Mouse (Mus musculus): Measurements from ENCODE around the gene Pitpna. TPM values are rescaled to one million over a fixed set of nuclear protein-coding genes. Genes with fewer than 3 reads are reported as not detected.

Pitpna gene
- polyA plus RNA-seq, 1 experiment: 102 TPM

DNA sequence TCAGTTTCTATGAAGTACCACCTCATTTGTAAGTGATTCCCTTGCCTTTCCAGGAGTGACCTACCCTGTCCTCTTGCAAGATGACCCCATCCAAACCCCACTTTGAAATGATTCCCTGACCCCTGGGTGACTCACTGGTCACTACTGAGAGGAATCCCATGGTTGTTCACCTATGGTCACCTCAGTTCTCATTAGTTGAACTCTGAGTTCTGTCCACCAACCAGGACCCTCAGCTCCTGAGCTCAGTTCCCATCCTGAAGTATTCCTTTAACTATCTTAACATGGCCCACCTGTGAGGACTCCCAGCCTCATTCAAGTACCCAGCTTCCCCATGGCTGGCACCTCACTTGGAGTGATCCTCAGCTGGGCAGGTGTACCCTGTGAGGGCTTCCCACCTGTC, 69.9 kb downstream of the Pitpna start:
- no peak for TF ChIP-seq CTCF (IDR thresholded peaks at IDR 0.05; ENCODE audit: control insufficient read depth, insufficient read depth, low read length)
- no peak for TF ChIP-seq POLR2A (IDR thresholded peaks at IDR 0.05; ENCODE audit: borderline replicate concordance, control insufficient read depth, low read depth, low read length)
- Histone ChIP-seq H3K4me1 (ENCODE audit: control insufficient read depth, insufficient read depth, low read length) (peaks cover 6% of the 10 kb centered on the region; the same call in 1 of the 2 replicates), H3K27ac (ENCODE audit: control insufficient read depth, insufficient read depth, low read depth, low read length, poor library complexity) (no peak overlapping the region), H3K4me3 (replicated peaks; ENCODE audit: control insufficient read depth, low read depth, low read length) (no peak overlapping the region)

DNA sequence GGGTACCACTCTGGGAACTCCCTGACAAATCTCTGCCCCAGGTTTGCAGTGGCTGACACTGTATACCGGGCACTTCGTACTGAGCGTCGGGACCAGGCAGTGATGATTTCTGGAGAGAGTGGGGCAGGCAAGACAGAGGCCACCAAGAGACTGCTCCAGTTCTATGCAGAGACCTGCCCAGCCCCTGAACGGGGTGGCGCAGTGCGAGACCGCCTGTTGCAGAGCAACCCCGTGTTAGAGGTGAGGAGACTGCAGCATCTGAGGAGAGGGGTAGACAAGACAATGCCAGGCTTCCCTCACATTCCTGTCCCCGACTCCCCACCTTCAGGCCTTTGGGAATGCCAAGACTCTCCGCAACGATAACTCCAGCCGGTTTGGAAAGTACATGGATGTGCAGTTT, 70.4 kb downstream of the Pitpna start:
- no peak for TF ChIP-seq POLR2A (IDR thresholded peaks at IDR 0.05; ENCODE audit: borderline replicate concordance, control insufficient read depth, low read depth, low read length)
- no peak for TF ChIP-seq CTCF (IDR thresholded peaks at IDR 0.05; ENCODE audit: control insufficient read depth, insufficient read depth, low read length)
- Histone ChIP-seq H3K4me3 (replicated peaks; ENCODE audit: control insufficient read depth, low read depth, low read length) (no peak overlapping the region), H3K4me1 (ENCODE audit: control insufficient read depth, insufficient read depth, low read length) (peaks cover 6% of the 10 kb centered on the region; the same call in 1 of the 2 replicates), H3K27ac (ENCODE audit: control insufficient read depth, insufficient read depth, low read depth, low read length, poor library complexity) (no peak overlapping the region)
- WGBS: 94% methylated on average over 13 of the region's 13 CpGs

DNA sequence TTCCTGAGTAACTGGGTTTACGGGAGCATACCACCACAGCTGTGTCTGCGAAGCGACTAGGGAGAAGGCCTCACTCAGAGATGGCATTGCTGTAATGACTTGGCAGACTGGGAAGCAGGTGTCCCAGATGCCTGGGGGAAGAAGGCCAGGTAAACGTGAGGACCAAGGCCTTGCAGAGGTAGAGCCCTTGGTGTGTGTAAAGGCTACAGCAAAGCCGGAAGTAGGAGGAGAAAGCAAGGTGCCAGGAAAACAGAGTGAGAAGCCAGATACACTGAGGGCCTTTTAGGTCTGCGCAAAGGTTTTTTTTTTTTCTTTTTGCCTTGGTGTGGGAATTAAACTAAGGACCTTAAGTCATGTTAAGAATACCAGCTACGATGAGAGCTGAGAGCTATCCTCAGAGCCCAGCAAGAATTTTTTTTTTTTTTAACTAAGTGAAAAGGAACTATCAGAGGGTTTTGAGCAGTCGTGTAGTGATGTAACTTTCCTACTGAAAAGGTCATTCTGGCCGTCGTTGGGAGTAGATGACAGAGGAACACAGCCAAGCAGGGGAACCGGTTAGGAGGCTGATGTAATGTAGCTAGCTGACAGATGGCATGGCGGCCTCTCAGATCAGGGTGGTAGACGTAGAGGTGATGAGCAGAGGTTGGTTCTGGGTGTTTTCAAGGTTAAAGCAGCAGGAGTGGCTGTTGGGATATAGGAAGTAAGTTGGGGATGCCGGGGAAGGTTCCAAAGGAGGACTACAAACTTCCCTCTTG, 71.3 kb downstream of the Pitpna start:
- TF ChIP-seq CTCF (IDR thresholded peaks at IDR 0.05; ENCODE audit: control insufficient read depth, insufficient read depth, low read length) (no peak; the same call in 1 of the 2 replicates), POLR2A (IDR thresholded peaks at IDR 0.05; ENCODE audit: borderline replicate concordance, control insufficient read depth, low read depth, low read length) (no peak)
- peaks cover 6% of the 10 kb centered on the region; the same call in 1 of the 2 replicates for H3K4me1 ChIP-seq (ENCODE audit: control insufficient read depth, insufficient read depth, low read length)
- H3K4me3 ChIP-seq (replicated peaks; ENCODE audit: control insufficient read depth, low read depth, low read length): no peak overlapping the region
- 67% methylated on average over 14 of the region's 14 CpGs for WGBS
- no peak overlapping the region for H3K27ac ChIP-seq (ENCODE audit: control insufficient read depth, insufficient read depth, low read depth, low read length, poor library complexity)

DNA sequence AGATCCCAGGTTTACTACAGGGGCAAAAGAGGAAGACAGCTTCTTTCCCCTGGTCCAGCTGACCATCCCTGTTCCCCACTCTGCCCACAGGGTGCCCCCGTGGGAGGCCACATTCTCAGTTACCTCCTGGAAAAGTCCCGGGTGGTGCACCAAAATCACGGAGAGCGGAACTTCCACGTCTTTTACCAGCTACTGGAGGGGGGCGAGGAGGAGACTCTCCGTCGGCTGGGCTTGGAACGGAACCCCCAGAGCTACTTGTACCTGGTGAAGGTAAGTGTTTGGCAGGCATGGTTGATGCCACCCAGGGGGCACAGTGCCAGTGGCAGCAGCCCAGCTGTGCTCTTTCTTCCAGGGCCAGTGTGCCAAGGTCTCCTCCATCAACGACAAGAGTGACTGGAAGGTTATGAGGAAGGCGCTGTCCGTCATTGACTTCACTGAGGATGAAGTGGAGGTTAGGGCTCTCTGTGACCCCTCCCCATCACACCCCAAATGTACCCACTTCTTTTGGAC, 72.2 kb downstream of the Pitpna start:
- Histone ChIP-seq H3K4me3 (replicated peaks; ENCODE audit: control insufficient read depth, low read depth, low read length) (no peak overlapping the region), H3K4me1 (ENCODE audit: control insufficient read depth, insufficient read depth, low read length) (peaks cover 4% of the 10 kb centered on the region; the same call in 1 of the 2 replicates), H3K27ac (ENCODE audit: control insufficient read depth, insufficient read depth, low read depth, low read length, poor library complexity) (no peak overlapping the region)
- TF ChIP-seq CTCF (IDR thresholded peaks at IDR 0.05; ENCODE audit: control insufficient read depth, insufficient read depth, low read length) (no peak), POLR2A (IDR thresholded peaks at IDR 0.05; ENCODE audit: borderline replicate concordance, control insufficient read depth, low read depth, low read length) (no peak)
- WGBS: 87% methylated on average over 12 of the region's 12 CpGs

DNA sequence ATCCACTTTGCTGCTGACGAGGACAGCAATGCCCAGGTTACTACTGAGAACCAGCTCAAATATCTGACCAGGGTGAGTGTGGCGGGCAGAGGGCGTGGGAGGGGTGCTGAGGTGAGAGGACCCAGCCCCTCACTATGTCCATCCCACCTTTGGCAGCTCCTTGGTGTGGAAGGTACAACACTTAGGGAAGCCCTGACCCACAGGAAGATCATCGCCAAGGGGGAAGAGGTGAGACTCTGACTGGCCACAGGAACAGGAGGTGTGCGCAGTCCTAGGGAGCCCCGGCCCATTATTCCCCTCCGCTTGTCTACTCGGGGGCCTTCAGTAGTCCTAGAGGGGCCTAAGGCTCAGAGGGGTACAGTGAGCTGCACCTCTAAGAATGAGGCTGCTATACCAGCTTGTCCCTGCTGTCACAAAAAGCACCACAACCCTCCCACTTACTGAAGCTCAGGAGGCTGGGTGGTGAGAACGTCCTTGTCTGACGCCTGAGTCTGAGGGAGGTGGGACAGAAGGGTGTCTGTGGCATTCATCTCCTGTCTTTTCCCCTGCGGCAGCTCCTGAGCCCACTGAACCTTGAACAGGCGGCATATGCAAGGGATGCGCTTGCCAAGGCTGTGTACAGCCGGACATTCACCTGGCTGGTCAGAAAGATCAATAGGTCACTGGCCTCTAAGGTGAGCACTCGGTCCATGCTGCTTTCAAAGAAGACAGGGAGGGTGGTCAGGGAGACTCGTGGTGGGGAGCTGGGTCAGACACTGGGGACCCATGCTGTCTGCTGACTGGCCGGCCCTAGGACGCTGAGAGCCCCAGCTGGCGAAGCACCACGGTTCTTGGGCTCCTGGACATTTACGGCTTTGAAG, 73.3 kb downstream of the Pitpna start:
- Histone ChIP-seq H3K4me1 (ENCODE audit: control insufficient read depth, insufficient read depth, low read length) (peaks cover 4% of the 10 kb centered on the region; the same call in 1 of the 2 replicates), H3K4me3 (replicated peaks; ENCODE audit: control insufficient read depth, low read depth, low read length) (no peak overlapping the region), H3K27ac (ENCODE audit: control insufficient read depth, insufficient read depth, low read depth, low read length, poor library complexity) (no peak overlapping the region)
- WGBS: 91% methylated on average over 21 of the region's 21 CpGs
- TF ChIP-seq CTCF (IDR thresholded peaks at IDR 0.05; ENCODE audit: control insufficient read depth, insufficient read depth, low read length): no peak
- TF ChIP-seq POLR2A (IDR thresholded peaks at IDR 0.05; ENCODE audit: borderline replicate concordance, control insufficient read depth, low read depth, low read length): no peak

DNA sequence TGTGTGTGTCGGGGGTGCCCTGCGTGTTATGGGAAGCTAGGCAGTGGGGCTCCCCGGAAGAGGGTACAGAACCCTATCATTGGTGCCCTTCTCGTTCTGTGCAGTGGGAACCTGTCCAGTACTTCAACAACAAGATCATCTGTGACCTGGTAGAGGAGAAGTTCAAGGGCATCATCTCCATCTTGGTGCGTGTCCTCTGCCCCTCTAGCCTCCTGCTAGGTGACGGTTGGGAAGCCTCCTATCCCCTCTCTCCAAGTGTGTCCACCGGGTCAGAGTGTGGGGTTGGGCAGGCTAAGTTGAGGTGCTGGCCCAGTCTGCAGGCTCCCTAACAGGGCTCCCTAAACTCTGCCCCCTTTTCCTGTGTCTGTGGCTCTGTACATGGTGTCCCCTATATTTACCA, 74.2 kb downstream of the Pitpna start:
- peaks cover 2% of the 10 kb centered on the region; the same call in 1 of the 2 replicates for H3K4me1 ChIP-seq (ENCODE audit: control insufficient read depth, insufficient read depth, low read length)
- H3K27ac ChIP-seq (ENCODE audit: control insufficient read depth, insufficient read depth, low read depth, low read length, poor library complexity): no peak overlapping the region
- H3K4me3 ChIP-seq (replicated peaks; ENCODE audit: control insufficient read depth, low read depth, low read length): no peak overlapping the region
- WGBS: 94% methylated on average over 7 of the region's 7 CpGs
- TF ChIP-seq CTCF (IDR thresholded peaks at IDR 0.05; ENCODE audit: control insufficient read depth, insufficient read depth, low read length) (no peak), POLR2A (IDR thresholded peaks at IDR 0.05; ENCODE audit: borderline replicate concordance, control insufficient read depth, low read depth, low read length) (no peak)

DNA sequence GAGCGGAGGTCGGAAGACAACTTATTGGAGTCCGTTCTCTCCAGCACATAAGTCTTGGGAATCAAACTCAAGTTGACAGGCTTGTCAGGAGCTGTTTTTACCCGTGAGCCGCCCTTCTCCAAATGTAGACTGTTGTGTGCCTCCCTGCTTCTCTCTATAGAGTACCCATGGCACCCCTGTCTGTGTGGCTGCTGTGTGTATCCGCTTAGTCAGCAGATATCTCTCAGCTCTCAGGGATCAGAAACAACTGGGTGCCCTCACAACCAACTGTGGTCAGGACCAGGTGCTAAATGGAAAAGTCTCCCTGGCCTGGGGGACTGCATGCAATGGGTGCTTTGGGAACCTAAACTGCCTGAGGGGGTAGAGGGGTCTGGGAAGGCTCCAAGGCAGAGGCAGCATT, 78.4 kb downstream of the Pitpna start:
- H3K4me1 ChIP-seq (ENCODE audit: control insufficient read depth, insufficient read depth, low read length): no peaks in the 10 kb centered on the region
- no peak overlapping the region for H3K4me3 ChIP-seq (replicated peaks; ENCODE audit: control insufficient read depth, low read depth, low read length)
- TF ChIP-seq POLR2A (IDR thresholded peaks at IDR 0.05; ENCODE audit: borderline replicate concordance, control insufficient read depth, low read depth, low read length) (no peak), CTCF (IDR thresholded peaks at IDR 0.05; ENCODE audit: control insufficient read depth, insufficient read depth, low read length) (no peak)
- no peak overlapping the region for H3K27ac ChIP-seq (ENCODE audit: control insufficient read depth, insufficient read depth, low read depth, low read length, poor library complexity)
- WGBS: 95% methylated on average over 6 of the region's 6 CpGs

DNA sequence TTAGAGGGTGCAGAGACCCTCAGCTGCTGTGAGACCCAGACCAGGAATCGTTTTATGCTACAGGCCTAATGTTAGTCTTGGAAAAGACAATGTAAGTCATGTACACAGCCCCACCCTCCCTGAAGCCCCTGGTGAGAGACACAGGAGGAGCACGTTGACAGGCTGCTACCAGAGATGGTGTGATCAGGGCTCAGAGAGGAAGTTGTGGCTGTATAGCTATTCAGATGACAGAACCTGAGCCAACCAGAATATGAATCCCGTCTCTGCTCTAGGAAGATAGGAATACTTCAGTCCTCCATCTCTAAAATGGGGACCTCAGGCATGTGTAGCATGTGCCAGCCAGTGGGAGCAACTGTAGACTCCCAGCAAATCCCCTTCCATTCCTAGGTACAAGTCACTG, 80.7 kb downstream of the Pitpna start:
- H3K4me1 ChIP-seq (ENCODE audit: control insufficient read depth, insufficient read depth, low read length): no peaks in the 10 kb centered on the region
- H3K4me3 ChIP-seq (replicated peaks; ENCODE audit: control insufficient read depth, low read depth, low read length): no peak overlapping the region
- no peak overlapping the region for H3K27ac ChIP-seq (ENCODE audit: control insufficient read depth, insufficient read depth, low read depth, low read length, poor library complexity)
- 36% methylated on average over 3 of the region's 3 CpGs for WGBS
- TF ChIP-seq POLR2A (IDR thresholded peaks at IDR 0.05; ENCODE audit: borderline replicate concordance, control insufficient read depth, low read depth, low read length) (no peak), CTCF (IDR thresholded peaks at IDR 0.05; ENCODE audit: control insufficient read depth, insufficient read depth, low read length) (no peak)

Data from bone marrow, adult 2 months (tissue).